Mouse (Mus musculus) bone marrow macrophage, adult 2 months (primary cell): Measurements from ENCODE around the gene Rnf11.

ENCODE experiments used
- CTCF ChIP-seq: IDR thresholded peaks from 2 replicates; pipeline ENCODE4 v1.5.1; 2012; ENCODE audit warnings: low read depth, mild to moderate bottlenecking, low read length, moderate library complexity
- POLR2A ChIP-seq: IDR thresholded peaks from 2 replicates; pipeline ENCODE4 v1.6.1; 2012; ENCODE audit warnings: mild to moderate bottlenecking, low read depth, low read length, borderline replicate concordance

DNA sequence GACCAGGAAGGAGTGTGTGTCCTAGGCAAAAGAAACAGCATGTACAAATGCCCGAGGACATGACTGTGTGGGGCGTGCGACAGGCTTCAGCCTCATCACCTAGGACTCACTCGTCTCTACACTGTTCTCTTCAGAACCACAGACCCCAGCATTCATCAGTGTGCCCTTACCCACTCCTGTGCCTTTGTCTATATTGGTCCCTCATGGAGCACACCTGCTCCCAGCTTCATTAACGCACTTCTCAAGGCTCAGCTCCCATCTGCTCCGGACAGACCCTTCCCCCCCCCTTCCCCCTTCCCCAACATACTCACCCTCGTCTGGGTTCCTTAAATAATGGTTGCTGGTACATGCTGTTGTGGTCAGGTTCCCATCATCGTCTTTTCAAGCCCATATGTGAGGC is 79.1 kb downstream of the Rnf11 start:
- TF ChIP-seq POLR2A, result no peak
- TF ChIP-seq CTCF, result no peak
